8 mouse cellular contexts compared by ENCODE assay signal in genomic region chr12:4817361-4818101, GRCm38 (mm10). TPM values are rescaled to one million over a fixed set of nuclear protein-coding genes. Genes with fewer than 3 reads are reported as not detected.
DNase-seq lines count a peak whose midpoint lies in the region; ATAC-seq and TF ChIP-seq lines count a peak whose summit lies in the region.

TSS of gene Sf3b6 (plus strand) at chr12:4817544.

- H3K4me3 ChIP-seq in embryonic facial prominence, embryonic 13.5 days = peak within 1 kb of the TSS; percentile 78
- peak within 1 kb of the TSS; percentile 88 for H3K4me3 ChIP-seq in kidney, adult 2 months (ENCODE audit: insufficient read depth, low read depth, low read length)
- H3K4me3 ChIP-seq in limb, embryonic 12.5 days (replicated peaks) = peak within 1 kb of the TSS; percentile 82
- H3K4me3 ChIP-seq in midbrain, embryonic 15.5 days = peak within 1 kb of the TSS; percentile 87
- peak within 1 kb of the TSS; percentile 78 for H3K4me3 ChIP-seq in spleen, adult 2 months (ENCODE audit: extremely low read depth, insufficient read depth, insufficient read length)

- H3K36me3 ChIP-seq in embryonic facial prominence, embryonic 13.5 days = peaks cover 26% of the 10 kb centered on the region
- no peaks in the 10 kb centered on the region; the same call in 1 of the 2 replicates for H3K36me3 ChIP-seq in kidney, adult 2 months (ENCODE audit: control insufficient read depth, insufficient read depth, low read length)
- H3K36me3 ChIP-seq in limb, embryonic 12.5 days = peaks cover 25% of the 10 kb centered on the region
- H3K36me3 ChIP-seq in midbrain, embryonic 15.5 days (replicated peaks) = 0 out of 2 replicates have a peak, but pooled peaks cover 12% of the 10 kb centered on the region
- H3K36me3 ChIP-seq in spleen, adult 2 months (ENCODE audit: control insufficient read depth, insufficient read depth, low read length) = peaks cover 10% of the 10 kb centered on the region

- H3K27ac ChIP-seq in embryonic facial prominence, embryonic 13.5 days = peak within 1 kb of the TSS; percentile 93
- H3K27ac ChIP-seq in kidney, adult 2 months (ENCODE audit: insufficient read depth, low read depth, low read length) = peak within 1 kb of the TSS; percentile 88
- H3K27ac ChIP-seq in limb, embryonic 12.5 days = peak within 1 kb of the TSS; percentile 94
- peak within 1 kb of the TSS; percentile 89 for H3K27ac ChIP-seq in midbrain, embryonic 15.5 days
- peak within 1 kb of the TSS; percentile 72 for H3K27ac ChIP-seq in spleen, adult 2 months (ENCODE audit: insufficient read depth, low read length)

- TF ChIP-seq CTCF in kidney, adult 2 months (conservative IDR thresholded peaks at IDR 0.05; ENCODE audit: insufficient read depth, insufficient read length, low read depth, low read length) = no peak
- no peak for TF ChIP-seq CTCF in spleen, adult 2 months (IDR thresholded peaks at IDR 0.05; ENCODE audit: extremely low read depth, insufficient read depth, insufficient read length, insufficient replicate concordance)

- TF ChIP-seq POLR2A in kidney, adult 2 months (IDR thresholded peaks at IDR 0.05; ENCODE audit: low read depth, low read length) = peak; percentile 57
- TF ChIP-seq POLR2A in spleen, adult 2 months (IDR thresholded peaks at IDR 0.05; ENCODE audit: low read depth, low read length) = peak; percentile 43

- peak within 1 kb of the TSS; percentile 80 for H3K9ac ChIP-seq in embryonic facial prominence, embryonic 13.5 days
- peak within 1 kb of the TSS; percentile 74 for H3K9ac ChIP-seq in limb, embryonic 12.5 days (replicated peaks)
- peak within 1 kb of the TSS; percentile 64 for H3K9ac ChIP-seq in midbrain, embryonic 15.5 days

- H3K4me1 ChIP-seq in embryonic facial prominence, embryonic 13.5 days = peaks cover 14% of the 10 kb centered on the region
- H3K4me1 ChIP-seq in kidney, adult 2 months (ENCODE audit: control insufficient read depth, insufficient read depth, low read length) = peaks cover 6% of the 10 kb centered on the region; the same call in 1 of the 2 replicates
- peaks cover 11% of the 10 kb centered on the region for H3K4me1 ChIP-seq in limb, embryonic 12.5 days (replicated peaks)
- H3K4me1 ChIP-seq in midbrain, embryonic 15.5 days = peaks cover 26% of the 10 kb centered on the region
- H3K4me1 ChIP-seq in spleen, adult 2 months (ENCODE audit: control insufficient read depth, insufficient read depth, insufficient read length) = peaks cover 2% of the 10 kb centered on the region; the same call in 1 of the 2 replicates

- no peaks in the 10 kb centered on the region for H3K9me3 ChIP-seq in embryonic facial prominence, embryonic 13.5 days
- no peaks in the 10 kb centered on the region for H3K9me3 ChIP-seq in limb, embryonic 12.5 days
- H3K9me3 ChIP-seq in midbrain, embryonic 15.5 days = no peaks in the 10 kb centered on the region

- peak within 1 kb of the TSS; percentile 78 for H3K4me2 ChIP-seq in embryonic facial prominence, embryonic 13.5 days
- peak within 1 kb of the TSS; percentile 86 for H3K4me2 ChIP-seq in limb, embryonic 12.5 days
- H3K4me2 ChIP-seq in midbrain, embryonic 15.5 days = peak within 1 kb of the TSS; percentile 71

- peak; percentile 96 for ATAC-seq in embryonic facial prominence, embryonic 13.5 days (ENCODE audit: insufficient number of reproducible peaks, insufficient read depth, low FRiP score, low TSS enrichment, low read depth)
- ATAC-seq in limb, embryonic 12.5 days (ENCODE audit: insufficient number of reproducible peaks, insufficient read depth, low FRiP score, low TSS enrichment, low read depth) = peak; percentile 96
- peak; percentile 98 for ATAC-seq in midbrain, embryonic 15.5 days (replicated peaks)

- no peaks in the 10 kb centered on the region for H3K27me3 ChIP-seq in embryonic facial prominence, embryonic 13.5 days
- H3K27me3 ChIP-seq in kidney, adult 2 months (replicated peaks; ENCODE audit: control insufficient read depth, insufficient read depth, low read length) = no peaks in the 10 kb centered on the region
- H3K27me3 ChIP-seq in limb, embryonic 12.5 days = no peaks in the 10 kb centered on the region
- H3K27me3 ChIP-seq in midbrain, embryonic 15.5 days (replicated peaks) = no peaks in the 10 kb centered on the region
- H3K27me3 ChIP-seq in spleen, adult 2 months (ENCODE audit: control insufficient read depth, insufficient read depth, low read length) = no peaks in the 10 kb centered on the region

- peak; percentile 94 for DNase-seq in 3134 (ENCODE audit: extremely low read depth, insufficient read length, low spot score)
- peak; percentile 99 to 100 for DNase-seq in adrenal gland, postnatal 36 days
- DNase-seq in heart, adult 18-20 months = peak; percentile 98 to 100
- DNase-seq in kidney, adult 2 months = peak; percentile 99
- DNase-seq in spleen, adult 2 months (ENCODE audit: low read depth in 1 of 2, low spot score in 2 of 2) = peak; percentile 94 to 99

- under 1% methylated on average over 49 of the region's 49 CpGs for WGBS in embryonic facial prominence, embryonic 13.5 days
- under 1% methylated on average over 49 of the region's 49 CpGs for WGBS in kidney, adult 2 months
- under 1% methylated on average over 49 of the region's 49 CpGs for WGBS in limb, embryonic 12.5 days
- under 1% methylated on average over 49 of the region's 49 CpGs for WGBS in midbrain, embryonic 15.5 days
- WGBS in spleen, adult 2 months = under 1% methylated on average over 49 of the region's 49 CpGs

RNA-seq across cellular contexts. Expression of gene Sf3b6, which starts in this region (rescaled TPM):
- total RNA-seq in adrenal gland, postnatal 36 days (2021) = 100 to 1,000 TPM; 104 to 110 TPM
- 263 and 290 TPM in 2 replicates for polyA plus RNA-seq in embryonic facial prominence, embryonic 13.5 days (2015; fragmentation: Nextera tagmentation; extraction: Ambion mirVana)
- total RNA-seq in heart, adult 18-20 months (2021) = 10 to 100 TPM; 41.5 TPM
- 79.8 and 83.7 TPM in 2 replicates for polyA plus RNA-seq in kidney, adult 2 months (2012; rRNA removed)
- polyA plus RNA-seq in limb, embryonic 12.5 days (2016; fragmentation: Nextera tagmentation; extraction: Ambion mirVana) = 310 and 312 TPM in 2 replicates
- polyA plus RNA-seq in midbrain, embryonic 15.5 days (2015; fragmentation: Nextera tagmentation; extraction: Ambion mirVana) = 180 and 200 TPM in 2 replicates
- polyA plus RNA-seq in spleen, adult 2 months (2012; rRNA removed) = 33.8 and 40.8 TPM in 2 replicates

Comparison
In these comparisons a context has a peak if more than half of its experiments do, and no peak if none do; other contexts are left out.
1. Peak in every context shown above with its lines: DNase-seq, ATAC-seq, H3K4me3 ChIP-seq and H3K27ac ChIP-seq.